Mouse (Mus musculus) cerebellum, adult 2 months (tissue): ENCODE data around the gene Scpep1. TPM values are rescaled to one million over a fixed set of nuclear protein-coding genes. Genes with fewer than 3 reads are reported as not detected.
A peak's percentile ranks its signal among the peaks of the same experiment; 100 is the strongest.

Experiments used
- DNase-seq, 2 experiments: peaks; one replicate each; pipeline ENCODE4 v3.0.0; 2021
- H3K27ac ChIP-seq: fragments of 200-500 bp; 2 replicates; pipeline ENCODE4 v1.5.1; 2012; ENCODE audit warnings: low read length, control low read depth, inconsistent platforms; ENCODE audit not compliant: insufficient read depth
- H3K27me3 ChIP-seq: fragments of 200-500 bp; 2 replicates; pipeline ENCODE4 v1.6.1; 2012; ENCODE audit warnings: inconsistent platforms, mild to moderate bottlenecking, low read length, moderate library complexity; ENCODE audit not compliant: control insufficient read depth, insufficient read depth
- H3K4me1 ChIP-seq: fragments of 200-500 bp; 2 replicates; pipeline ENCODE4 v1.6.1; 2011; ENCODE audit warnings: low read length; ENCODE audit not compliant: control insufficient read depth, insufficient read depth
- H3K4me3 ChIP-seq: fragments of 200-500 bp; replicated peaks from 2 replicates; pipeline ENCODE3; 2011; ENCODE audit warnings: mild to moderate bottlenecking, low read depth, low read length, control low read depth; ENCODE audit not compliant: insufficient read depth
- CTCF ChIP-seq: fragments of 200-500 bp; IDR thresholded peaks from 2 replicates; pipeline ENCODE4 v1.5.1; 2011; ENCODE audit warnings: low read depth, mild to moderate bottlenecking, control low read depth, low read length, moderate library complexity, borderline replicate concordance; ENCODE audit not compliant: insufficient read depth
- POLR2A ChIP-seq: fragments of 200-500 bp; IDR thresholded peaks from 2 replicates; pipeline ENCODE4 v1.6.1; 2011; ENCODE audit warnings: low read length, control low read depth, borderline replicate concordance; ENCODE audit not compliant: insufficient read depth
- WGBS: fragments of 180-500 bp; shearing (Covaris S2); methylation state at CpG from one replicate; pipeline ENCODE4 v1.1.7; 2018; 5-methylcytosine and 5-hydroxymethylcytosine counted together
- polyA plus RNA-seq: library from polyadenylated mRNA; depleted of rRNA; stranded (reverse); fragments of >200 nt; gene quantifications from 2 replicates; pipeline ENCODE4 v1.2.3, GENCODE M21; 2012

Gene Scpep1
- polyA plus RNA-seq, 1 experiment, result 18.6 TPM

- no peaks in the 10 kb centered on the region for H3K4me1 ChIP-seq
- TF ChIP-seq CTCF (no peak), POLR2A (no peak)
- no peak within 1 kb of the TSS for H3K27ac ChIP-seq
- H3K4me3 ChIP-seq, result no peak within 1 kb of the TSS
- H3K27me3 ChIP-seq, result no peaks in the 10 kb centered on the region
- WGBS, result 71% methylated on average over 3 of the region's 3 CpGs
- no peak for DNase-seq
Observed at GRCm38 (mm10) chr11:88966881-88967361, 11.7 kb upstream of the Scpep1 start, which contains the start of gene Elobl. Gene Elobl, minus strand, starts transcription at chr11:88966931.

- TF ChIP-seq POLR2A (no peak), CTCF (no peak)
- Histone ChIP-seq H3K27ac (no peak overlapping the region), H3K4me3 (no peak overlapping the region), H3K27me3 (no peaks in the 10 kb centered on the region), H3K4me1 (no peaks in the 10 kb centered on the region)
- WGBS, result 63% methylated on average over 3 of the region's 3 CpGs
- no peak for DNase-seq
Observed at GRCm38 (mm10) chr11:88958851-88959250, 3.6 kb upstream of the Scpep1 start.

- DNase-seq, result peak in 1 of 2 experiments; percentile 39
- no peaks in the 10 kb centered on the region for H3K27me3 ChIP-seq
- no peaks in the 10 kb centered on the region for H3K4me1 ChIP-seq
- H3K4me3 ChIP-seq, result peak overlapping the region; percentile 93
- no peak for TF ChIP-seq CTCF
- TF ChIP-seq POLR2A, result no peak
- 3% methylated on average over 4 of the region's 4 CpGs for WGBS
- no peak overlapping the region for H3K27ac ChIP-seq
Observed at GRCm38 (mm10) chr11:88954803-88955202, 462 bp downstream of the Scpep1 start.

- Histone ChIP-seq H3K27me3 (no peaks in the 10 kb centered on the region), H3K4me3 (no peak overlapping the region), H3K4me1 (no peaks in the 10 kb centered on the region), H3K27ac (no peak overlapping the region)
- TF ChIP-seq CTCF, result no peak
- TF ChIP-seq POLR2A, result no peak
- DNase-seq, result no peak
- WGBS, result 92% methylated on average over 3 of the region's 3 CpGs
Observed at GRCm38 (mm10) chr11:88953582-88953981, 1.7 kb downstream of the Scpep1 start.

- no peak overlapping the region for H3K27ac ChIP-seq
- H3K27me3 ChIP-seq, result no peaks in the 10 kb centered on the region
- TF ChIP-seq CTCF, result no peak
- TF ChIP-seq POLR2A, result no peak
- no peak overlapping the region for H3K4me3 ChIP-seq
- 95% methylated on average over 5 of the region's 5 CpGs for WGBS
- DNase-seq, result no peak
- H3K4me1 ChIP-seq, result no peaks in the 10 kb centered on the region
Observed at GRCm38 (mm10) chr11:88952117-88952516, 3.1 kb downstream of the Scpep1 start.

- no peaks in the 10 kb centered on the region for H3K27me3 ChIP-seq
- DNase-seq, result no peak
- no peaks in the 10 kb centered on the region for H3K4me1 ChIP-seq
- WGBS, result 94% methylated on average over 2 of the region's 2 CpGs
- no peak overlapping the region for H3K4me3 ChIP-seq
- H3K27ac ChIP-seq, result no peak overlapping the region
- TF ChIP-seq POLR2A (no peak), CTCF (no peak)
Observed at GRCm38 (mm10) chr11:88951576-88951975, 3.7 kb downstream of the Scpep1 start.

GRCm38 (mm10) chr11:88950640-88951250, 4.5 kb downstream of the Scpep1 start:
- H3K4me3 ChIP-seq, result no peak overlapping the region
- 85% methylated on average over 13 of the region's 13 CpGs for whole genome bisulfite sequencing
- peaks cover 4% of the 10 kb centered on the region for H3K4me1 ChIP-seq
- no peak overlapping the region for H3K27ac ChIP-seq
- no peaks in the 10 kb centered on the region for H3K27me3 ChIP-seq
- TF ChIP-seq CTCF (no peak), POLR2A (no peak)
- no peak for DNase-seq
